Comparison of ENCODE assay signal across 9 mouse cellular contexts in the genomic region with DNA sequence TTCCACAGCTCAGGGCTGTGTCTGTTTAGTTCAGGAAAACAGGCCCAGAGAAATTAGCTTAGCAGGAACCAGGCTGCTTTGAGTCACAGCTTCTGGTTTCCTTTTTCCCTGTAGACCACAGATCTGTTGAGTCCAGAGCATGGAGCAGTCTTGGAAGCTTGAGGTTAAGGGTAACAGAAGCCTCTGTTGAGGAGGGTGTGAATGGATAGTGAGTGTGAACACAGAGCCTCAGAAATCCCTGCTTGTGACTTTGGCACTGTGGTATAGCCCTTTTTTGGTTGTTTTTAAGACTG. TPM values are rescaled to one million over a fixed set of nuclear protein-coding genes. Genes with fewer than 3 reads are reported as not detected.
DNase-seq lines count a peak whose midpoint lies in the region; ATAC-seq lines count a peak whose summit lies in the region.
"Had no signal": no experiment of that assay in that cellular context is flagged by ENCODE, and none has a peak within 500 bp of the region (broad histone marks: within the 10 kb centered on the region; RNA-seq: fewer than 3 reads in every experiment).

No protein-coding gene starts in this region.

- no peak overlapping the region for H3K9ac ChIP-seq in hindbrain, embryonic 14.5 days
- H3K9ac ChIP-seq in hindbrain, embryonic 11.5 days (ENCODE audit: low read depth, low read length): no peak overlapping the region
- H3K9ac ChIP-seq in limb, embryonic 13.5 days: no peak overlapping the region

- H3K4me1 ChIP-seq in hindbrain, embryonic 14.5 days (replicated peaks; ENCODE audit: control insufficient read depth, insufficient read depth, low read length): no peaks in the 10 kb centered on the region
- 0 out of 2 replicates have a peak, but pooled peaks cover 2% of the 10 kb centered on the region for H3K4me1 ChIP-seq in hindbrain, embryonic 11.5 days (replicated peaks; ENCODE audit: control insufficient read depth, insufficient read depth, low read length)
- H3K4me1 ChIP-seq in limb, embryonic 13.5 days: 0 out of 2 replicates have a peak, but pooled peaks cover 5% of the 10 kb centered on the region

- no peak for DNase-seq in hindbrain, embryonic 14.5 days (ENCODE audit: low spot score)
- no peak for DNase-seq in hindbrain, embryonic 11.5 days (ENCODE audit: low spot score)
- DNase-seq in 416B (ENCODE audit: low read depth) (peak; percentile 77), MN1 (ENCODE audit: low spot score) (peak; percentile 76)
- DNase-seq in cerebellum, postnatal 10 days: no peak
- no peak for DNase-seq in c-Kit-positive CD71-positive TER-119-positive erythroid progenitor cells, embryonic 14.5 days (ENCODE audit: low spot score)
- DNase-seq in adrenal gland, postnatal 36 days: no peak

- no peaks in the 10 kb centered on the region for H3K9me3 ChIP-seq in hindbrain, embryonic 14.5 days (ENCODE audit: control insufficient read depth, low read length)
- no peaks in the 10 kb centered on the region for H3K9me3 ChIP-seq in hindbrain, embryonic 11.5 days (ENCODE audit: control insufficient read depth, low read length)
- H3K9me3 ChIP-seq in limb, embryonic 13.5 days: no peaks in the 10 kb centered on the region

- H3K27me3 ChIP-seq in hindbrain, embryonic 14.5 days (ENCODE audit: control insufficient read depth, insufficient read depth, low read length): peaks cover 23% of the 10 kb centered on the region
- H3K27me3 ChIP-seq in hindbrain, embryonic 11.5 days (ENCODE audit: control insufficient read depth, insufficient read depth, low read length): peaks cover 15% of the 10 kb centered on the region
- H3K27me3 ChIP-seq in limb, embryonic 13.5 days: peaks cover 38% of the 10 kb centered on the region

- H3K4me3 ChIP-seq in hindbrain, embryonic 14.5 days (replicated peaks; ENCODE audit: low read length): peak overlapping the region; percentile 33; the same call in 1 of the 2 replicates
- no peak overlapping the region for H3K4me3 ChIP-seq in hindbrain, embryonic 11.5 days (ENCODE audit: low read depth, low read length)
- peak overlapping the region; percentile 52 for H3K4me3 ChIP-seq in limb, embryonic 13.5 days

- no peak overlapping the region for H3K27ac ChIP-seq in hindbrain, embryonic 14.5 days
- no peak overlapping the region for H3K27ac ChIP-seq in hindbrain, embryonic 11.5 days (ENCODE audit: low read depth, low read length)
- no peak overlapping the region for H3K27ac ChIP-seq in limb, embryonic 13.5 days

- peak overlapping the region; percentile 41 for H3K4me2 ChIP-seq in hindbrain, embryonic 14.5 days (replicated peaks)
- no peak overlapping the region for H3K4me2 ChIP-seq in hindbrain, embryonic 11.5 days (replicated peaks; ENCODE audit: low read depth, low read length)
- H3K4me2 ChIP-seq in limb, embryonic 13.5 days (replicated peaks): peak overlapping the region; percentile 70

- H3K36me3 ChIP-seq in hindbrain, embryonic 14.5 days (replicated peaks; ENCODE audit: control insufficient read depth, insufficient read depth): no peaks in the 10 kb centered on the region
- H3K36me3 ChIP-seq in hindbrain, embryonic 11.5 days (ENCODE audit: control insufficient read depth, insufficient read depth, low read length): no peaks in the 10 kb centered on the region
- no peaks in the 10 kb centered on the region for H3K36me3 ChIP-seq in limb, embryonic 13.5 days

- no peak for ATAC-seq in hindbrain, embryonic 14.5 days (ENCODE audit: low FRiP score)
- no peak for ATAC-seq in hindbrain, embryonic 11.5 days (ENCODE audit: low FRiP score)
- ATAC-seq in limb, embryonic 13.5 days (ENCODE audit: low FRiP score, low read depth): no peak
- ATAC-seq: activated CD4-positive, CD25-positive, alpha-beta regulatory T cell, adult 4 months had no signal

RNA-seq across cellular contexts. Expression of a gene that starts 1.3 kb away (rescaled TPM):
- 2.1 and 4.3 TPM in 2 replicates for polyA plus RNA-seq in hindbrain, embryonic 14.5 days (2014; fragmentation: Nextera tagmentation; extraction: Ambion mirVana)
- polyA plus RNA-seq in hindbrain, embryonic 11.5 days (2014; fragmentation: Nextera tagmentation; extraction: Ambion mirVana): 3.6 and 3.8 TPM in 2 replicates
- polyA plus RNA-seq in limb, embryonic 13.5 days (2015; fragmentation: Nextera tagmentation; extraction: Ambion mirVana): 5.4 and 6.7 TPM in 2 replicates
- total RNA-seq in adrenal gland, postnatal 36 days (2021): 100 to 1,000 TPM; 146 to 165 TPM

RNA-seq across cellular contexts. Expression of a gene that starts 30.4 kb away (rescaled TPM):
- polyA plus RNA-seq in hindbrain, embryonic 14.5 days (2014; fragmentation: Nextera tagmentation; extraction: Ambion mirVana): 16.9 and 21.5 TPM in 2 replicates
- polyA plus RNA-seq in hindbrain, embryonic 11.5 days (2014; fragmentation: Nextera tagmentation; extraction: Ambion mirVana): 18.5 and 18.8 TPM in 2 replicates
- polyA plus RNA-seq in limb, embryonic 13.5 days (2015; fragmentation: Nextera tagmentation; extraction: Ambion mirVana): 22.6 and 24.1 TPM in 2 replicates
- 10 to 100 TPM; 10.2 to 10.7 TPM for total RNA-seq in adrenal gland, postnatal 36 days (2021)

RNA-seq across cellular contexts. Expression of a gene that starts 33.7 kb away (rescaled TPM):
- polyA plus RNA-seq in hindbrain, embryonic 14.5 days (2014; fragmentation: Nextera tagmentation; extraction: Ambion mirVana): not detected in 2 replicates
- not detected in 2 replicates for polyA plus RNA-seq in hindbrain, embryonic 11.5 days (2014; fragmentation: Nextera tagmentation; extraction: Ambion mirVana)
- not detected in 2 replicates for polyA plus RNA-seq in limb, embryonic 13.5 days (2015; fragmentation: Nextera tagmentation; extraction: Ambion mirVana)
- not detected for total RNA-seq in adrenal gland, postnatal 36 days (2021)
- polyA plus RNA-seq: activated CD4-positive, CD25-positive, alpha-beta regulatory T cell, adult 4 months had no signal

RNA-seq across cellular contexts. Expression of a gene that starts 45.2 kb away (rescaled TPM):
- 28.7 and 34.7 TPM in 2 replicates for polyA plus RNA-seq in hindbrain, embryonic 14.5 days (2014; fragmentation: Nextera tagmentation; extraction: Ambion mirVana)
- polyA plus RNA-seq in hindbrain, embryonic 11.5 days (2014; fragmentation: Nextera tagmentation; extraction: Ambion mirVana): 59.4 and 61.8 TPM in 2 replicates
- polyA plus RNA-seq in limb, embryonic 13.5 days (2015; fragmentation: Nextera tagmentation; extraction: Ambion mirVana): 77.2 and 80.8 TPM in 2 replicates
- 100 to 1,000 TPM; 178 to 288 TPM for total RNA-seq in adrenal gland, postnatal 36 days (2021)

Comparison
In these comparisons a context has a peak if more than half of its experiments do, and no peak if none do; other contexts are left out.
1. DNase-seq: peak in 416B (single experiment) and MN1 (single experiment); none in hindbrain, embryonic 14.5 days (single experiment), hindbrain, embryonic 11.5 days (single experiment), cerebellum, postnatal 10 days (0 of 2), c-Kit-positive CD71-positive TER-119-positive erythroid progenitor cells, embryonic 14.5 days (single experiment) and adrenal gland, postnatal 36 days (0 of 2).